Comparison of ENCODE assay signal across 10 mouse cellular contexts in the genomic region with DNA sequence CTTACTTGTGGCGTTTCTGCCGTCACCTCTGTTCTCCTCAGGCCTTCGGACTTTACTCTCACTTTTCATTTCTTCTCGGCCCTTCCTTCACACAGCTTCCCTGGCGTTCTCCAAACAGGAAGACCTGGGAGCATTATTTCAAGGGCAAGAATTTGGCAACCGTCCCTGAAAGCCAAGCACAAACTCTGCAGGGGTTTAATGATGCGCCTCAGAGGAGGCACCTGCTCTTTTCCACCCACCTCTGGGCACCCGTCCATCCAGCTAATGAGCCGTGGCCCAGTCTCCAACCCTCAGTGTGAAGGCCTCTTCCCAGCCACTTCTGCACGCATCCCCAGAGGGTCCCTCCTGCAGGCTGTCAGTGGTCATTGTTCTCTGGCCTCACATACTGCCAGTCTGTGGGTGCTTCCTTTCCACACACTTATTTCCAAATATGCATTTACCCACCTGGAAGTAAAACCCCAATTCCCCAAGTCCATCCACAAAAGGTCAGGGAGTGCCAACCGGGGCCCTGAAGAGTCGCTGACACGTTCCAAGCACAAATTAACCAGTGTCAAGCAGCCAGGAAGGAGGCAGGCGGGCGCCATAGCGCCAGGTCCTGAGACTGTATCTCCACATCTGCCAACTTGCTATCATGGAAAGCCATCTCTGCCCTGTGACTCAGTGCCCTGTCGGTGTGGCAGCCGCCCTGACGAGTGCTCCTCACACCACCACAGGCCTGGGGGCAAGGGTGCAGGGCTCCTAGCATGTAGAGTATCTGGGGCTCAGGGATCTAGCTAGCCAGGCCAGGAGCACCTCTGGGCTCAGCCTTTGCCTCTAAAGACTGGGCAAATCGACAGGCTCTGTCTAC. TPM values are rescaled to one million over a fixed set of nuclear protein-coding genes. Genes with fewer than 3 reads are reported as not detected.
DNase-seq lines count a peak whose midpoint lies in the region; ATAC-seq lines count a peak whose summit lies in the region.
"Had no signal": no experiment of that assay in that cellular context is flagged by ENCODE, and none has a peak within 500 bp of the region (broad histone marks: within the 10 kb centered on the region; RNA-seq: fewer than 3 reads in every experiment).

No protein-coding gene starts in this region.

- no peak overlapping the region for H3K4me2 ChIP-seq in embryonic facial prominence, embryonic 14.5 days (ENCODE audit: low read depth, low read length)
- H3K4me2 ChIP-seq: liver, embryonic 13.5 days had no signal

- H3K27ac ChIP-seq in embryonic facial prominence, embryonic 14.5 days (replicated peaks; ENCODE audit: low read depth, low read length) = no peak overlapping the region
- H3K27ac ChIP-seq in embryonic facial prominence, embryonic 10.5 days (replicated peaks) = no peak overlapping the region; the same call in 1 of the 2 replicates

- no peaks in the 10 kb centered on the region for H3K4me1 ChIP-seq in embryonic facial prominence, embryonic 14.5 days (ENCODE audit: control insufficient read depth, insufficient read depth, low read length)
- H3K4me1 ChIP-seq in embryonic facial prominence, embryonic 10.5 days = peaks cover 23% of the 10 kb centered on the region

- H3K36me3 ChIP-seq in embryonic facial prominence, embryonic 14.5 days (ENCODE audit: control insufficient read depth, insufficient read depth, low read length) = no peaks in the 10 kb centered on the region
- H3K36me3 ChIP-seq in embryonic facial prominence, embryonic 10.5 days (replicated peaks) = no peaks in the 10 kb centered on the region
- H3K36me3 ChIP-seq: liver, embryonic 13.5 days had no signal

- no peak for ATAC-seq in embryonic facial prominence, embryonic 14.5 days (ENCODE audit: low read depth)

- no peaks in the 10 kb centered on the region for H3K27me3 ChIP-seq in embryonic facial prominence, embryonic 14.5 days (replicated peaks; ENCODE audit: control insufficient read depth, insufficient read depth, low read length)
- H3K27me3 ChIP-seq in embryonic facial prominence, embryonic 10.5 days (replicated peaks; ENCODE audit: low read depth, poor library complexity, severe bottlenecking) = peaks cover 13% of the 10 kb centered on the region; the same call in 1 of the 2 replicates
- H3K27me3 ChIP-seq: liver, embryonic 13.5 days had no signal

- H3K9me3 ChIP-seq in embryonic facial prominence, embryonic 14.5 days (ENCODE audit: control insufficient read depth, low read length) = no peaks in the 10 kb centered on the region
- H3K9me3 ChIP-seq in embryonic facial prominence, embryonic 10.5 days = no peaks in the 10 kb centered on the region
- H3K9me3 ChIP-seq: liver, embryonic 13.5 days had no signal

- DNase-seq in embryonic facial prominence, embryonic 14.5 days (ENCODE audit: low spot score) = peak; percentile 32
- DNase-seq in embryonic facial prominence, embryonic 10.5 days (ENCODE audit: low spot score) = no peak
- peak; percentile 45 to 47 for DNase-seq in urinary bladder, adult 18-20 months (ENCODE audit: low spot score in 2 of 2)
- no peak for DNase-seq in urinary bladder, postnatal 10 days (ENCODE audit: low spot score)
- DNase-seq in kidney, postnatal 36 days = peak; percentile 95 to 96
- peak; percentile 64 for DNase-seq in urinary bladder, postnatal 14 days (ENCODE audit: low spot score)
- DNase-seq in layer of hippocampus, adult 18-20 months (ENCODE audit: low spot score in 2 of 2) = no peak
- DNase-seq in T-cell, adult 2 months (ENCODE audit: low spot score) = no peak
- DNase-seq: liver, embryonic 13.5 days had no signal

- 67% methylated on average over 20 of the region's 20 CpGs for WGBS in embryonic facial prominence, embryonic 14.5 days
- WGBS in embryonic facial prominence, embryonic 10.5 days = 83% methylated on average over 20 of the region's 20 CpGs

- H3K4me3 ChIP-seq in embryonic facial prominence, embryonic 14.5 days (ENCODE audit: low read depth, low read length) = no peak overlapping the region
- H3K4me3 ChIP-seq in embryonic facial prominence, embryonic 10.5 days = no peak overlapping the region
- H3K4me3 ChIP-seq: liver, embryonic 13.5 days had no signal

- no peak overlapping the region for H3K9ac ChIP-seq in embryonic facial prominence, embryonic 14.5 days (ENCODE audit: low read depth, low read length)
- H3K9ac ChIP-seq: liver, embryonic 13.5 days had no signal

RNA-seq across cellular contexts. Expression of gene Slc45a1, which starts 56.0 kb away (rescaled TPM):
- polyA plus RNA-seq in embryonic facial prominence, embryonic 14.5 days (2014; fragmentation: Nextera tagmentation; extraction: Ambion mirVana) = 1.1 and 1.2 TPM in 2 replicates
- 1.4 and 1.7 TPM in 2 replicates for polyA plus RNA-seq in embryonic facial prominence, embryonic 10.5 days (2016; fragmentation: Nextera tagmentation; extraction: Ambion mirVana)
- 10 to 100 TPM; 37.8 to 39.3 TPM for total RNA-seq in layer of hippocampus, adult 18-20 months (2021)
- total RNA-seq: common myeloid progenitor, adult 5-6 weeks had no signal
- polyA plus RNA-seq: liver, embryonic 13.5 days had no signal

Comparison
In these comparisons a context has a peak if more than half of its experiments do, and no peak if none do; other contexts are left out.
1. DNase-seq: peak in embryonic facial prominence, embryonic 14.5 days (single experiment), urinary bladder, adult 18-20 months (2 of 2), kidney, postnatal 36 days (2 of 2) and urinary bladder, postnatal 14 days (single experiment); none in embryonic facial prominence, embryonic 10.5 days (single experiment), urinary bladder, postnatal 10 days (single experiment), layer of hippocampus, adult 18-20 months (0 of 2) and T-cell, adult 2 months (single experiment).